Mouse (Mus musculus): Measurements from ENCODE around the gene Olfr867.

The Olfr867 gene

GRCm38 (mm10) chr9:20057462-20057861 is at the start of gene Olfr867:
Gene Olfr867, minus strand, starts transcription at chr9:20057562.
- no peak for DNase-seq (ENCODE audit: low spot score in 2 of 2)

DNA sequence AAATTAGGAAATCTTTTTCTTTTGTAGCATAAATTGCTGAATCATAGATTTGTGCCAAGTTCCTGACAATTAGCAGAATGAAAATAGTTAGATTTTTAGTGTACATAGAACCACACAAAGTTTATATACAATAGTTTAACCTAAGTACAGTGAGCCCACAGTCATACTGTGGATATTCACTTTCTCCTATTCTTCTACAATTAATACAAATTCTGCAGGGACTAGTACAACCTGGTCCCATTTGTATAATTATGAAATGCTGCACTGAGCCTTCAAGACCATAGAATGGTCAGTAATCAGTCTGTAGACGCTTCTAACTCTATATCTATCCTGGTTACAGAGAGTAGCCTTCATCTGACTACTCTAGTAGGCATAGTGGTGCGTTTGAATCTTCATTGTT is 41.0 kb upstream of the Olfr867 start, which contains the start of gene Olfr868:
Gene Olfr868 (plus strand): TSS at position 301 of the 400 bp plus-strand sequence.
- DNase-seq (ENCODE audit: low spot score in 2 of 2), result no peak

GRCm38 (mm10) chr9:20073523-20074177 is 16.3 kb upstream of the Olfr867 start:
- no peak for DNase-seq (ENCODE audit: low spot score in 2 of 2)

DNA sequence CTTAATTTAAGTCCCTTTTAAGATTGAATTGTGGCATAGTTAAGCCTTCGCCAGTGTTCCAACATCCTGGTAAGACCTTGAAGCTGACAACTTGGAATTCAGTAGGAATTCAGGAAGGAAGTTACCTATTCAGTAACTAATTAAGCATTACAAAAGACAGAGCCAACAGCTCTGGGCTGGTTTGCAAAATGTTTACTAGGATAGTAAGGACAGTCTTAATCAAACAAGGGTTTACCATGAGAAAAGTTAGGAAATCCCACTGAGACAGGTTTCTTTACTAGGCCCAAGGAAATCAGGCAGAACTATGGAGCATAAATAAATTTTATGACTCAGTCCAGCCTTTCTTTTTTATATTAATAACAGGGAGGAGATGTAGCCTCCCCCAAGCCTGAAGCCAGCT is 13.9 kb upstream of the Olfr867 start:
- no peak for DNase-seq (ENCODE audit: low spot score in 2 of 2)

DNA sequence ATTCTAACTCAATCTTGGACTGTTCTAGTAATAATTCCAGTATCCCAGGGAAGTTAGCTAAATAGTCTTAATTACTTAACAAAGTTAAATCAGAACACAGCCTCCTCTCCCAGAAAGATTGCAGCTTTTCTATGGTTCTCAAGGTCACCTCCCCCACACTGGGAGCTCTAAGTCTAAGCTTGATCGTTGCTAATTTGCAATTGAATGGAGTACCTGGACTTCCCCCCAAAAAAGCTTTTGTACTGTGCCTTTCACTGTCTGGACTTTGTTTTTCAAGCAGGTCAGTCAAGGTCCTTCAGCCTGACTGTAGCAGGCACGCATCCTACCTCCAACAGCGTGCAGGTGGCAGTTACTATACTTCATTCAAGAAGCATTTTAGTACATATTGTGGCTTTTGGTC is 12.9 kb upstream of the Olfr867 start:
- no peak for DNase-seq (ENCODE audit: low spot score in 2 of 2)

- DNase-seq (ENCODE audit: low spot score in 2 of 2), result no peak
These were observed 9.4 kb downstream of the Olfr867 start for GRCm38 (mm10) chr9:20047964-20048363.

DNA sequence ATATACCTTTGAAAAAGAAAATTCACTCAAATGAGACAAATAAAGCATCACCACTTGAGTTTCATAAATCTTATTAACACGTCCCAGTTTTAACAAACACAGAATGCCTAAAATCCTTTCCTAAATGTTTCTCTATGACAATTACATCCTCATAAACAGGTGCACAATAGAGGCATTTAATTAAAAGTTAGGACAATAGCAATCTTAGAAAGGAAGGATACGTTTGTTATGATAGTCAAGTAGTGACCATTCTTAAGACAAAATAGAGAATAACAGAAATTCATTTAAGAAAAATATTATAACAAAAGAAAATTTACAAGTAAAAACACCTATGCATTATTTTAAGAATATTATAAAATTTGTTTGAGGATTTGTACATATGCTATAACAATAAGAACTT is 29.4 kb downstream of the Olfr867 start, which contains the start of gene Olfr866:
Gene Olfr866 (minus strand): TSS at position 101 of the 400 bp plus-strand sequence.
- DNase-seq (ENCODE audit: low spot score in 2 of 2), result no peak

Measured in right cerebral cortex, postnatal 36 days (tissue).